Mouse (Mus musculus): ENCODE data around the gene Ucp3. TPM values are rescaled to one million over a fixed set of nuclear protein-coding genes. Genes with fewer than 3 reads are reported as not detected.

Gene Ucp3
- polyA plus RNA-seq, 1 experiment: 5.0 TPM

DNA sequence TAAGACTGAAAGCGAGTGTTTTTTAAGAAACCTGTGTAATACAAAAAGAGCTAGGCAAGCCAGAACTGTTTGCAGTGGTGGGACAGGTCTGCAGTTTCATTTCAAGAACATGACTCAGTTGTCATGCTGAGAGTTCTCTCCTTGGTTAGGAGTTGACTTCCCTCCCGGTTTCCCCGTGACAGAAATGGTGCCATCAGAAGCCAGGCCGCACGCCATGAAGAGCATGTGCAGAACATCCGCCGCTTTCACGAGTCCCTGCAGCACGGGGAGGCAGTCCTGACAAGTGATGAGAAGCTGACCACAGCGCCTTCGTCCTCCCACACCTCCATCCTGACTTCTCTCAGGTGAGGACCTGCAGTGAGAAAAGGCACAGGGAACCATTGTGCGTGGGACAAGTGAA lies 24.3 kb upstream of the Ucp3 start:
- Histone ChIP-seq H3K4me1 (ENCODE audit: control insufficient read depth, insufficient read depth, low read length) (no peaks in the 10 kb centered on the region), H3K36me3 (ENCODE audit: control insufficient read depth, insufficient read depth, low read length) (peaks cover 4% of the 10 kb centered on the region), H3K27me3 (replicated peaks; ENCODE audit: control insufficient read depth, insufficient read depth, low read length) (no peaks in the 10 kb centered on the region), H3K4me3 (ENCODE audit: insufficient read depth, low read depth, low read length) (no peak overlapping the region), H3K27ac (ENCODE audit: insufficient read depth, low read depth, low read length) (no peak overlapping the region)
- DNase-seq: no peak
- TF ChIP-seq CTCF (conservative IDR thresholded peaks at IDR 0.05; ENCODE audit: insufficient read depth, insufficient read length, low read depth, low read length) (no peak), POLR2A (IDR thresholded peaks at IDR 0.05; ENCODE audit: low read depth, low read length) (no peak)
- 91% methylated on average over 12 of the region's 12 CpGs for WGBS

- no peak for TF ChIP-seq POLR2A (IDR thresholded peaks at IDR 0.05; ENCODE audit: low read depth, low read length)
- TF ChIP-seq CTCF (conservative IDR thresholded peaks at IDR 0.05; ENCODE audit: insufficient read depth, insufficient read length, low read depth, low read length): no peak
- Histone ChIP-seq H3K27me3 (replicated peaks; ENCODE audit: control insufficient read depth, insufficient read depth, low read length) (no peaks in the 10 kb centered on the region), H3K4me3 (ENCODE audit: insufficient read depth, low read depth, low read length) (no peak overlapping the region), H3K36me3 (ENCODE audit: control insufficient read depth, insufficient read depth, low read length) (peaks cover 4% of the 10 kb centered on the region), H3K27ac (ENCODE audit: insufficient read depth, low read depth, low read length) (no peak overlapping the region), H3K4me1 (ENCODE audit: control insufficient read depth, insufficient read depth, low read length) (no peaks in the 10 kb centered on the region)
- WGBS: 92% methylated on average over 3 of the region's 3 CpGs
- no peak for DNase-seq
These were observed 23.8 kb upstream of the Ucp3 start for GRCm38 (mm10) chr7:100448985-100449384.

DNA sequence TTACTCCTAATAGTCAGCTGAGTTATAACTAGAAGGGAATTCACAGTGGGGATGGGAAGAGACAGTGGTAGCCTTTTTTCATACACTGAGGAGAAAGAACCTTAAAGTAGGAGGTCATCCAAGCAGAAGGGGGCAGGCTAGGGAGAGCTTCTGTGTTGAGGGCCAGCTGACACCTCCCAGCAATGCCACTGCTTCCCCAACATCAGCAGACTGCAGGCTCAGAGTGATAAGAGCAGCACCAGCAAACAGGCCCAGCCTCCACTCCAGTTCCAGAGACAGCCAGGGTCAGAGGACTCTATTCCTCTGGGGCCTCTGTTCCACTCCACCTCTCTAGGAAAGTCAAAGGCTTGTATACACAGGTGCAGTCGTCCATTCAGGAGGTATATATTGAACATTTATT lies 14.6 kb upstream of the Ucp3 start:
- TF ChIP-seq CTCF (conservative IDR thresholded peaks at IDR 0.05; ENCODE audit: insufficient read depth, insufficient read length, low read depth, low read length) (no peak), POLR2A (IDR thresholded peaks at IDR 0.05; ENCODE audit: low read depth, low read length) (no peak)
- 58% methylated on average over 1 of the region's 1 CpGs for WGBS
- DNase-seq: no peak
- no peak overlapping the region for H3K4me3 ChIP-seq (ENCODE audit: insufficient read depth, low read depth, low read length)
- H3K4me1 ChIP-seq (ENCODE audit: control insufficient read depth, insufficient read depth, low read length): peaks cover 18% of the 10 kb centered on the region
- H3K27ac ChIP-seq (ENCODE audit: insufficient read depth, low read depth, low read length): no peak overlapping the region
- H3K27me3 ChIP-seq (replicated peaks; ENCODE audit: control insufficient read depth, insufficient read depth, low read length): no peaks in the 10 kb centered on the region
- H3K36me3 ChIP-seq (ENCODE audit: control insufficient read depth, insufficient read depth, low read length): 0 out of 2 replicates have a peak, but pooled peaks cover under 1% of the 10 kb centered on the region

DNA sequence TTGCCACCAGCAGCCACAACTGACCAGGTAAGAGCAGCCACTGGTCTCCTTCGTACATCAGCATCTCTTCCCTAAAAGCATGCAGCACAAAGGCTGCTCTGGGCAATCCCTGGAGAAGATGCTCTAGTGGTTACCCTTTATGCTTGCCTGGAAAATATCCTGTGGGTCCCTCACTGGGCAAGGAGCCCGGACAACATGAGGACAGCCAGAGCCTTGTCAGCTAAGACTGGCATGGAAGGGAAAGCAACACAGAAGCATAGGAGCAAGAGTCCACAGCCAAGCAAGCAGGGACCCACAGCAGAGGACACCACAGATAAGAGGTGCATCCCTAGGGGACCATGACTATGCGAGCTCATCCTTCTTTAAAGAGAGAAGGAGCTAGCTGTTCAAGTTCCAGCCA lies 12.9 kb upstream of the Ucp3 start:
- H3K36me3 ChIP-seq (ENCODE audit: control insufficient read depth, insufficient read depth, low read length): no peaks in the 10 kb centered on the region
- H3K4me1 ChIP-seq (ENCODE audit: control insufficient read depth, insufficient read depth, low read length): peaks cover 34% of the 10 kb centered on the region
- 97% methylated on average over 3 of the region's 3 CpGs for WGBS
- H3K4me3 ChIP-seq (ENCODE audit: insufficient read depth, low read depth, low read length): no peak overlapping the region
- TF ChIP-seq CTCF (conservative IDR thresholded peaks at IDR 0.05; ENCODE audit: insufficient read depth, insufficient read length, low read depth, low read length) (no peak), POLR2A (IDR thresholded peaks at IDR 0.05; ENCODE audit: low read depth, low read length) (no peak)
- H3K27me3 ChIP-seq (replicated peaks; ENCODE audit: control insufficient read depth, insufficient read depth, low read length): no peaks in the 10 kb centered on the region
- DNase-seq: no peak
- no peak overlapping the region for H3K27ac ChIP-seq (ENCODE audit: insufficient read depth, low read depth, low read length)

DNA sequence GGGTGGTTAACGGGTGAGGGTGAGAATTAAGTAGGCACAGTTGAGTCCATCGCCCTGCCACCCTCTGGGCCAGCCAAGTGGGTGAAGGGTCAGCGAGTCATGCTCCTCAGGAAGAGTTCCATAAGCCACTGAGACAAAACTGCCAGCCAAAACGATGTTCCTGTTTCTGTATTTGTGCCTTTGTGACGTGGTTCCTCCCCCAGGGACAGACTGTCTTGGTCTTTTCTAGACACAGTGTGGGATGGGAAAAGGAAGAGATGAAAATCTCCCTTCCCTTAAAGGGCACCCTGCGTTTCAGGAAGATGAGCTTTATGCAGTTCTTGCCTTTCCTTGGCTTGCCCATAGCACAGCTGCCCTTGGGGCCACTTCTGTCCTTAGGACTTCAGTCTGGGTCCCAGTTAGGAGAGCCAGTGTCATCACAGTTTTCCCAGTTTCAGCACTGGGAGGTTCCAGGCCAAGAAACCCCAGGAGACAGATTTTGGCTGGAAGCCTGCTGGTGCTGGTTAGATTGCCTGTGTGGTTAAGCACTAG lies 11.1 kb upstream of the Ucp3 start:
- Histone ChIP-seq H3K36me3 (ENCODE audit: control insufficient read depth, insufficient read depth, low read length) (no peaks in the 10 kb centered on the region), H3K4me3 (ENCODE audit: insufficient read depth, low read depth, low read length) (no peak overlapping the region), H3K27me3 (replicated peaks; ENCODE audit: control insufficient read depth, insufficient read depth, low read length) (no peaks in the 10 kb centered on the region), H3K4me1 (ENCODE audit: control insufficient read depth, insufficient read depth, low read length) (peaks cover 49% of the 10 kb centered on the region), H3K27ac (ENCODE audit: insufficient read depth, low read depth, low read length) (peak overlapping the region; percentile 39)
- DNase-seq: peak; percentile 86
- WGBS: 37% methylated on average over 6 of the region's 6 CpGs
- TF ChIP-seq POLR2A (IDR thresholded peaks at IDR 0.05; ENCODE audit: low read depth, low read length): no peak
- no peak for TF ChIP-seq CTCF (conservative IDR thresholded peaks at IDR 0.05; ENCODE audit: insufficient read depth, insufficient read length, low read depth, low read length)

DNA sequence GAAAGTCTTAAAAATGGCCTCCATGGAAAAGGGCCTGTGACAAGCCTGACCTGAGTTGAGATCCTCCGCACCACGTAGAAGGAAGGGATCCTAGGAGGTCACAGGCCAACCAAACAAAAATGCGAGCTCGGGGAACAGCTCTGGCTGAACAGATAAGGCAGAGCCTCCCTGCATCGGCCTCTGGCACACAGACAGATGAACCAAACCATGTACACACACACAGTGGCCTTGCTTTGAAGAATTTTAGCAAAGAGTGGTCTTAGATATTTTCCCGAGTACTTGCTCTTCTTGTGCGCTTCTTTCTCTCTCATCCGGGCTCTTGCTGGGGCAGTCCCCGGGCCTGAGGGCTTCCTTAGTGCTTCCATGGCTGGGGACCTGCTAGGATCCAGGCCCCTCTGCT lies 9.6 kb upstream of the Ucp3 start:
- no peak for TF ChIP-seq POLR2A (IDR thresholded peaks at IDR 0.05; ENCODE audit: low read depth, low read length)
- no peak for TF ChIP-seq CTCF (conservative IDR thresholded peaks at IDR 0.05; ENCODE audit: insufficient read depth, insufficient read length, low read depth, low read length)
- H3K4me1 ChIP-seq (ENCODE audit: control insufficient read depth, insufficient read depth, low read length): peaks cover 53% of the 10 kb centered on the region
- H3K27ac ChIP-seq (ENCODE audit: insufficient read depth, low read depth, low read length): peak overlapping the region; percentile 7; the same call in 1 of the 2 replicates
- no peaks in the 10 kb centered on the region for H3K27me3 ChIP-seq (replicated peaks; ENCODE audit: control insufficient read depth, insufficient read depth, low read length)
- H3K4me3 ChIP-seq (ENCODE audit: insufficient read depth, low read depth, low read length): no peak overlapping the region
- 75% methylated on average over 9 of the region's 9 CpGs for WGBS
- no peak for DNase-seq
- no peaks in the 10 kb centered on the region for H3K36me3 ChIP-seq (ENCODE audit: control insufficient read depth, insufficient read depth, low read length)

DNA sequence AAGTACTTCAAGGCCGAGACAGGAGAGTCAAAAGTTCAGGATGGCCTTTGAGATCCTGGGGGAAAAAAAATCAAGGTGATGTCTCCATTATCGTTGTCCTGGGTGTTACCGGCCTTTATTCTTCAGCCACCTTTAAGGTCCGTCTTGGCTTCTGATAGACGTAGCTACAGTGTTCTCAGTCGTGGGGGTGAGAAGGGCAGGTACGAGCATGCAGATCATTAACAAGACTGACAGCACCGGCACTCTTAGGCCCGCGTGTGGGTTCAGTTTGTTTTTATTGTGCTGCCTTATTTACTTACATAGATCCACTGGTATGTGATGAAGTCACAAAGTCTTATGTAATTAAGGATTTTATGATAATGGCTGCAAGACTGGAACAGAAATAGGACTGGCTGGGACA lies 9.0 kb upstream of the Ucp3 start:
- no peak overlapping the region for H3K4me3 ChIP-seq (ENCODE audit: insufficient read depth, low read depth, low read length)
- no peak for TF ChIP-seq CTCF (conservative IDR thresholded peaks at IDR 0.05; ENCODE audit: insufficient read depth, insufficient read length, low read depth, low read length)
- TF ChIP-seq POLR2A (IDR thresholded peaks at IDR 0.05; ENCODE audit: low read depth, low read length): no peak
- peak overlapping the region; percentile 86 for H3K27ac ChIP-seq (ENCODE audit: insufficient read depth, low read depth, low read length)
- H3K27me3 ChIP-seq (replicated peaks; ENCODE audit: control insufficient read depth, insufficient read depth, low read length): no peaks in the 10 kb centered on the region
- WGBS: 42% methylated on average over 10 of the region's 10 CpGs
- no peaks in the 10 kb centered on the region for H3K36me3 ChIP-seq (ENCODE audit: control insufficient read depth, insufficient read depth, low read length)
- peaks cover 53% of the 10 kb centered on the region for H3K4me1 ChIP-seq (ENCODE audit: control insufficient read depth, insufficient read depth, low read length)
- DNase-seq: peak; percentile 80
